Mouse (Mus musculus) MEL (cell line): ENCODE measurements around the gene Klhl24. TPM values are rescaled to one million over a fixed set of nuclear protein-coding genes. Genes with fewer than 3 reads are reported as not detected.

Experiments used
- DNase-seq: peaks from one replicate; pipeline ENCODE4 v3.0.0; 2011; ENCODE audit warnings: low read depth, low spot score
- H3K27ac ChIP-seq: 2 replicates; pipeline ENCODE4 v1.5.1; 2012; ENCODE audit warnings: low read depth, mild to moderate bottlenecking, control low read depth, low read length, moderate library complexity; ENCODE audit not compliant: control insufficient read depth
- H3K27me3 ChIP-seq, 2 experiments: fragments of 150-350 bp in 1 of 2; sonication (generic) in 1 of 2; 2 replicates each; pipeline ENCODE4 v1.6.1; 2012; ENCODE audit warnings: low read length in 2 of 2, mild to moderate bottlenecking in 2 of 2, improper control_type of control experiment in 1 of 2, moderate library complexity in 1 of 2; ENCODE audit not compliant: insufficient read depth in 2 of 2, control insufficient read depth in 1 of 2
- H3K36me3 ChIP-seq, 2 experiments: 2 replicates each; pipeline ENCODE4 v1.6.1; 2012 to 2014; ENCODE audit warnings: low read length in 2 of 2, improper control_type of control experiment in 1 of 2, inconsistent platforms in 1 of 2, mild to moderate bottlenecking in 1 of 2; ENCODE audit not compliant: insufficient read depth in 2 of 2, control insufficient read depth in 1 of 2
- H3K4me1 ChIP-seq, 2 experiments: fragments of 150-350 bp in 1 of 2; sonication (generic) in 1 of 2; 2 replicates each; pipeline ENCODE4 v1.6.1; 2012; ENCODE audit warnings: low read length in 2 of 2, improper control_type of control experiment in 1 of 2, mild to moderate bottlenecking in 1 of 2; ENCODE audit not compliant: insufficient read depth in 2 of 2, control insufficient read depth in 1 of 2
- H3K4me3 ChIP-seq, 2 experiments: fragments of 150-350 bp in 1 of 2; sonication (generic) in 1 of 2; 2 replicates each; pipeline ENCODE4 v1.5.1; 2012; ENCODE audit warnings: low read depth in 2 of 2, low read length in 2 of 2, mild to moderate bottlenecking in 2 of 2, moderate library complexity in 2 of 2, control low read depth in 1 of 2, improper control_type of control experiment in 1 of 2; ENCODE audit not compliant: control insufficient read depth in 1 of 2, insufficient read depth in 1 of 2
- H3K79me2 ChIP-seq: 2 replicates; pipeline ENCODE4 v1.6.1; 2012; ENCODE audit warnings: mild to moderate bottlenecking, low read length, moderate library complexity; ENCODE audit not compliant: control insufficient read depth, poor library complexity, insufficient read depth
- H3K9ac ChIP-seq: 2 replicates; pipeline ENCODE4 v1.6.1; 2012; ENCODE audit warnings: low read depth, mild to moderate bottlenecking, control low read depth, low read length, moderate library complexity; ENCODE audit not compliant: control insufficient read depth, poor library complexity, severe bottlenecking
- H3K9me3 ChIP-seq: fragments of 150-350 bp; sonication (generic); replicated peaks from 2 replicates; pipeline ENCODE4 v1.6.1; 2012; ENCODE audit warnings: mild to moderate bottlenecking, low read length, improper control_type of control experiment, moderate library complexity; ENCODE audit not compliant: insufficient read depth
- BHLHE40 ChIP-seq: IDR thresholded peaks from 2 replicates; pipeline ENCODE4 v1.6.1; 2012; ENCODE audit warnings: low read depth, mild to moderate bottlenecking, inconsistent platforms, low read length, improper control_type of control experiment, borderline replicate concordance
- CTCF ChIP-seq, 3 experiments: IDR thresholded peaks in 2 of 3; conservative IDR thresholded peaks in 1 of 3; 2 replicates each; pipeline ENCODE4 v1.5.1; 2011 to 2012; ENCODE audit warnings: low read length in 3 of 3, low read depth in 2 of 3, mild to moderate bottlenecking in 2 of 3, improper control_type of control experiment in 1 of 3, inconsistent platforms in 1 of 3, mixed read lengths in 1 of 3, moderate library complexity in 1 of 3; ENCODE audit not compliant: control insufficient read depth in 1 of 3, insufficient read depth in 1 of 3, poor library complexity in 1 of 3, severe bottlenecking in 1 of 3
- E2F4 ChIP-seq: IDR thresholded peaks from 2 replicates; pipeline ENCODE4 v1.6.1; 2011; ENCODE audit warnings: low read depth, low read length, improper control_type of control experiment, borderline replicate concordance
- ELF1 ChIP-seq: IDR thresholded peaks from 2 replicates; pipeline ENCODE4 v1.6.1; 2014; ENCODE audit warnings: low read depth, mild to moderate bottlenecking, inconsistent platforms, low read length, improper control_type of control experiment, moderate library complexity
- HCFC1 ChIP-seq: IDR thresholded peaks from 2 replicates; pipeline ENCODE4 v1.6.1; 2012; ENCODE audit warnings: low read depth, mild to moderate bottlenecking, inconsistent platforms, low read length, improper control_type of control experiment, moderate library complexity
- MAFK ChIP-seq: IDR thresholded peaks from 2 replicates; pipeline ENCODE4 v1.6.1; 2011; ENCODE audit warnings: low read depth, mild to moderate bottlenecking, low read length, improper control_type of control experiment, borderline replicate concordance
- MAX ChIP-seq: IDR thresholded peaks from 2 replicates; pipeline ENCODE4 v1.6.1; 2011; ENCODE audit warnings: low read length, improper control_type of control experiment
- RAD21 ChIP-seq: IDR thresholded peaks from 2 replicates; pipeline ENCODE4 v1.6.1; 2011; ENCODE audit warnings: mild to moderate bottlenecking, low read depth, low read length, improper control_type of control experiment
- SIN3A ChIP-seq: IDR thresholded peaks from 2 replicates; pipeline ENCODE4 v1.6.1; 2012; ENCODE audit warnings: low read length, improper control_type of control experiment, inconsistent platforms
- UBTF ChIP-seq: IDR thresholded peaks from 2 replicates; pipeline ENCODE4 v1.6.1; 2012; ENCODE audit warnings: low read depth, mild to moderate bottlenecking, inconsistent platforms, low read length, improper control_type of control experiment, moderate library complexity, borderline replicate concordance; ENCODE audit not compliant: insufficient read depth
- USF2 ChIP-seq, 2 experiments: IDR thresholded peaks; 2 replicates each; pipeline ENCODE4 v1.6.1; 2011 to 2012; ENCODE audit warnings: improper control_type of control experiment in 2 of 2, low read length in 2 of 2, borderline replicate concordance in 1 of 2, inconsistent platforms in 1 of 2, low read depth in 1 of 2, mild to moderate bottlenecking in 1 of 2; ENCODE audit not compliant: insufficient read depth in 1 of 2
- polyA plus RNA-seq, 2 experiments: library from polyadenylated mRNA; stranded (reverse) in 1 of 2; unstranded in 1 of 2; fragments of >175 nt in 1 of 2; fragments of >200 nt in 1 of 2; gene quantifications; 2 replicates each; pipeline versions ENCODE4 v1.2.1 to v1.2.4; 2012; ENCODE audit warnings: low replicate concordance in 2 of 2, low read depth in 1 of 2; ENCODE audit not compliant: insufficient read length in 2 of 2, insufficient read depth in 1 of 2, missing spikeins in 1 of 2
- total RNA-seq: library from RNA; depleted of rRNA; stranded (reverse); fragments of 300-350 nt; gene quantifications from 2 replicates; pipeline ENCODE4 v1.2.3, GENCODE M21; 2012

The Klhl24 gene
- total and polyA plus RNA-seq, 3 experiments = 1.8 to 2.5 TPM; not detected in 1

DNA sequence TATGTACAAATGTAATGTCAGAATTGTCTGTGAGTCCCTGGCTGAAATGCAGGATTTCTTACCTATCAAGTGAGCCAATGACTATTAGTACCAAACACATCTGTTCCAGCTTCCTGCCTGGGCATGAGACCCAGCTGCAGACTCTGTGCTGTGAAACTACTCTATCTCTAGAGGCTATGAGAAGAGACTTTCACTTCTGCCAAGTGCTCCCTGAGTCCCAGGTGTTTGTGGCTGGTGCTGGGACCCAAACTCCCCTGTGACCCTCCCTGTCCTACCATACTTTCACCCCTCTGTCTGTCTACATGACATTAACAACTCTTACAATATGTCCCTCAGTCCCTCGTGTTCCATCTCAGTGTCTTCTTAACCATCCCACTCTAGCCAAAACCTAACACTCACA, 20.7 kb upstream of the Klhl24 start:
- Histone ChIP-seq H3K36me3 (no peaks in the 10 kb centered on the region), H3K9me3 (no peaks in the 10 kb centered on the region), H3K27ac (no peak overlapping the region), H3K79me2 (no peaks in the 10 kb centered on the region), H3K9ac (no peak overlapping the region), H3K4me1 (no peaks in the 10 kb centered on the region), H3K4me3 (no peak overlapping the region), H3K27me3 (peaks cover 2 to 3% of the 10 kb centered on the region in 2 experiments)
- TF ChIP-seq MAX = no peak
- no peak for TF ChIP-seq USF2 (IDR thresholded peaks at IDR 0.05; ENCODE audit: borderline replicate concordance in 1 of 2, insufficient read depth in 1 of 2, low read depth in 1 of 2, low read length in 2 of 2)
- no peak for DNase-seq

DNA sequence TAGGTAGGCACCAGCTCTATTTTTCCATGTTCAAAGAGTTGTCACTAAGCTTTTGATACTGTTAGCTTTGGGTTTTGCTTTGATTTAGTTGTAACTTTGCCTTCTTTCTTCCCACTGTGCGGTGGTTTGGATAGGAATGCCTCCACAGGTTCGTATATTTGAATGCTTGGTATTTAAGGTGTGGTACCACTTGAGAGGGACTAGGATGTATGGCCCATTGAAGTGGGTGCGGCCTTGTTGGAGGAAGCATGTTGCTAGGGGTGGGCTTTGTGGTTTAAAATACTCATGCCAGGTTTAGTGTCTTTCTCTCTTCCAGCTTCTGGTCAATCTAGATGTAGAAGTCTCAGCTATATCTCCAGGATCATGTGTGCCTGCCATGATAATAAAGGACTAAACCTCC, 17.1 kb upstream of the Klhl24 start:
- no peak overlapping the region for H3K4me3 ChIP-seq
- TF ChIP-seq BHLHE40 = no peak
- TF ChIP-seq MAX = no peak
- no peak for TF ChIP-seq UBTF
- TF ChIP-seq E2F4 = no peak
- no peaks in the 10 kb centered on the region for H3K36me3 ChIP-seq
- no peak overlapping the region for H3K9ac ChIP-seq
- no peak for DNase-seq
- H3K4me1 ChIP-seq = peaks cover 0 to under 1% of the 10 kb centered on the region in 2 experiments; a peak in 1 of 4 replicates
- no peaks in the 10 kb centered on the region for H3K9me3 ChIP-seq
- no peak overlapping the region for H3K27ac ChIP-seq
- peaks cover 2 to 6% of the 10 kb centered on the region in 2 experiments for H3K27me3 ChIP-seq
- no peaks in the 10 kb centered on the region for H3K79me2 ChIP-seq

DNA sequence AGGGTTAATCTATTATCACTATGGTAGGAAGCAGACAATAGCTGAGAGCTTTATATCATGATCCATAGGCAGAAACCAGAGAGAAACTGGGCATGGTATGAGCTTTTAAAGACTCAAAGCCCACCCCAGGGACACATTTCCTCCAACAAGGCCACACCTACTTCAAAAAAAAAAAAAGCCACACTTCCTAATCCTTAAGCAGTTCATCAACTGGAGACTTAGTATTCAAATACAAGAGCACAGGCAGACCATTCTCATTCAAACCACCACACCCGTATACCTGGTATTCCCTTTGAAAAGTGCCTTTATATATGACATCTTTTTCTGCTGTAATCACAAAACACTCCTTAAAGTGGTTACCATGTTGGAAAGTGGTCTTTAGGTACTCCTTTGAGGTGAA, 12.7 kb upstream of the Klhl24 start:
- TF ChIP-seq SIN3A (no peak), MAFK (no peak), HCFC1 (no peak), RAD21 (no peak), USF2 (IDR thresholded peaks at IDR 0.05; ENCODE audit: borderline replicate concordance in 1 of 2, insufficient read depth in 1 of 2, low read depth in 1 of 2, low read length in 2 of 2) (no peak), UBTF (no peak), CTCF (IDR thresholded peaks at IDR 0.05 in 2 of 3, conservative IDR thresholded peaks at IDR 0.05 in 1 of 3; ENCODE audit: control insufficient read depth in 1 of 3, insufficient read depth in 1 of 3, low read depth in 2 of 3, low read length in 3 of 3, poor library complexity in 1 of 3, severe bottlenecking in 1 of 3) (no peak), ELF1 (no peak)

More for the DNA sequence above, 12.7 kb upstream of the Klhl24 start:
- peaks cover 0 to 2% of the 10 kb centered on the region in 2 experiments; a peak in 1 of 4 replicates for H3K4me1 ChIP-seq
- H3K27me3 ChIP-seq = peaks cover 0 to 6% of the 10 kb centered on the region in 2 experiments; a peak in 2 of 4 replicates
- H3K9ac ChIP-seq = no peak overlapping the region
- H3K9me3 ChIP-seq = no peaks in the 10 kb centered on the region
- no peaks in the 10 kb centered on the region; a peak in 1 of 4 replicates for H3K36me3 ChIP-seq
- no peak overlapping the region for H3K4me3 ChIP-seq
- H3K27ac ChIP-seq = no peak overlapping the region
- no peak for DNase-seq
- H3K79me2 ChIP-seq = no peaks in the 10 kb centered on the region
